Mouse (Mus musculus): ENCODE results near the gene Sdr39u1. TPM values are rescaled to one million over a fixed set of nuclear protein-coding genes. Genes with fewer than 3 reads are reported as not detected.

Gene Sdr39u1
- total RNA-seq, 2 experiments from 2014 or later, result 80.5 to 87.8 TPM

DNA sequence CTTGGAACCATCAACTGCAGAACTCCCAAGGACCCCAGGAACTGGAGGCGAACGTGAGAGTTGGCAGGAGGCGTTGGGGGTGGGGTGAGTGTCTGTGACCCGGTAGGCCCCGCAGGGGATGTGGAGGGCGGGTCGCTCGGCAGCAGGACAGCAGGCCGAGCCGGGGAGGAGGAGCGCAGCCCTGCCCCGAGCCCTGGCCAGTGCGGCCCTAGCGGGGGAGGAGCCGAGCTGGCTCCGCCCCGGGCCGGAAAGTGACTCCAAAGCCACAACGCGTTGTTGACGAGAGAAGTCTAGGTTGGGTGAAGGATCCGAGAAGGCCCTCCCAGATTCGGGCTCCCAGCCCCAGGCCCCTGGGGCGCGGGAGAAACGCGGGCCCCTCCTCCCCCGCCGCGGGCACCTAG lies 15.4 kb downstream of the Sdr39u1 start, which contains the start of gene Khnyn:
Gene Khnyn (plus strand): TSS at position 235 of the 401 bp plus-strand sequence.
- peak; percentile 81 to 83 for DNase-seq (ENCODE audit: low spot score in 2 of 2)

GRCm38 (mm10) chr14:55884166-55884565 lies 15.9 kb downstream of the Sdr39u1 start, which contains the start of gene Cbln3:
Cbln3 (minus strand) TSS chr14:55884392.
- DNase-seq (ENCODE audit: low spot score in 2 of 2), result peak; percentile 49 to 54

GRCm38 (mm10) chr14:55883663-55884062 lies 16.4 kb downstream of the Sdr39u1 start:
- no peak for DNase-seq (ENCODE audit: low spot score in 2 of 2)

DNA sequence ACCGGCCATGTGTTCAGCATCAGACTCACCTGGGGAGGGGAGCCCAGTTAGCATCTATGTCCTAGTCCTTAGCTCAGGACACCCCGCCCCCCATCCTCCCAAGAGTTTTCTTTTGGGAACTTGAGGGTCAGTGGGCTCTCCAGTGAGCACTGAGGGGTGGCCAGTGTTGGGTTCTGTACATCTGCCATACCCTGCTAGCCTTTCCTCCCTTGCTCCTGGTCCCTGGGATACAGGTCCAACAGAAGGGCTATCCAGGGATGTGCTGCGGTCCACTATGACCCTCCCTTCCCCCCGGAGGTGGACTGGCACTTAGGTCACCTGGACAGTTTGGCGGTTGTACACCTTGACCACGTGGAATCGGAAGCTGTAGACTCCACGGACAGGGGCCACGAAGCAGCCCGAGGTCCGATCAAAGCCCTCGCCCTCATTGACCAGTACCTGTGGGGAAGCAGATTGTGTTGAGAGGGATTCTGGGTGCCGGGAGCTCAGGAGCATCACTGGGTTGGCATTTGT lies 16.9 kb downstream of the Sdr39u1 start:
- DNase-seq (ENCODE audit: low spot score in 2 of 2), result no peak

DNA sequence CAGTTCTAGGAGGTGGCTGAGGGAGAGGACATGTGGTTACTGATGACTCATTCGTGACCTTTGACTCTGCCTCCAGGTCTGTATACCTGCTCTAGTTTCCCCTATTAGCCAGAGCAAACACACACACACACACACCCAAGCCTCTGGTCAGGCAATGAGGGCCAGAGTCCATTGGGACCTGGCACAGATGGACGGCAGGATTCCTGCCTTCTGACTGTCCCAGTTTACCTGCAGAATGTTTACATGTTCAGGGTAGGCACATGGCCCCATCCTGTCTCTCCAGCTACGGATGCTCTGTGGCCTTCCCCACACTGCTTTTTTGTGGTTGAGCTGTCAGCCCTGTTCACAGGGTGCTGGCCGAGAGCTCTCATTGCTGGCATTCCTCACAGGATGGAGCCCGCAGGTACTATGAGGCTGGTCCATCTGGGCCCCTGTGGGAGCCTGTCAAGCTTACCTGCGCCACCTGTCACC lies 17.9 kb downstream of the Sdr39u1 start:
- no peak for DNase-seq (ENCODE audit: low spot score in 2 of 2)

GRCm38 (mm10) chr14:55880982-55881381 lies 19.1 kb downstream of the Sdr39u1 start:
- no peak for DNase-seq (ENCODE audit: low spot score in 2 of 2)

GRCm38 (mm10) chr14:55879623-55880022 lies 20.5 kb downstream of the Sdr39u1 start:
- DNase-seq (ENCODE audit: low spot score in 2 of 2), result peak; percentile 81 to 82

GRCm38 (mm10) chr14:55878316-55878940 lies 21.7 kb downstream of the Sdr39u1 start:
- DNase-seq (ENCODE audit: low spot score in 2 of 2), result no peak

GRCm38 (mm10) chr14:55877469-55878315 lies 22.4 kb downstream of the Sdr39u1 start:
- no peak for DNase-seq (ENCODE audit: low spot score in 2 of 2)

- DNase-seq (ENCODE audit: low spot score in 2 of 2), result peak; percentile 83 to 86
Observed at GRCm38 (mm10) chr14:55873714-55874683, 26.1 kb downstream of the Sdr39u1 start.

GRCm38 (mm10) chr14:55873242-55873713 lies 26.8 kb downstream of the Sdr39u1 start:
- no peak for DNase-seq (ENCODE audit: low spot score in 2 of 2)

DNA sequence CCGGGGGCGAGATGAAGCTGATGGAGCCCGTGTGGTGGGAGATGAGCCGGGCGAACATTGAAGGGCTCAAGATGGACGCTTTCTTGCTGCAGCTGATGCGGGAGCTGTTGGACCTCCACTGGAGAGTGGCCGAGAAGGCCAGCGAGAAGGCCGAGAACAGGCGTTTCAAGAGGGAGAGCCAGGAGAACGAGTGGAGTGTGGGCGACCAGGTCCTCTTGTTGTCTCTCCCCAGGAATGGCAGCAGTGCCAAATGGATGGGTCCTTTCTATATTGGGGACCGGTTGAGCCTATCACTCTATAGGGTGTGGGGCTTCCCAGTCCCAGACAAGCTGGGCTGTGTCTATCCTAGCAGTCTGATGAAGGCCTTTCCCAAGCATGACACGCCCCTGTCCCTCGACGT lies 27.5 kb downstream of the Sdr39u1 start:
- DNase-seq (ENCODE audit: low spot score in 2 of 2), result no peak

DNA sequence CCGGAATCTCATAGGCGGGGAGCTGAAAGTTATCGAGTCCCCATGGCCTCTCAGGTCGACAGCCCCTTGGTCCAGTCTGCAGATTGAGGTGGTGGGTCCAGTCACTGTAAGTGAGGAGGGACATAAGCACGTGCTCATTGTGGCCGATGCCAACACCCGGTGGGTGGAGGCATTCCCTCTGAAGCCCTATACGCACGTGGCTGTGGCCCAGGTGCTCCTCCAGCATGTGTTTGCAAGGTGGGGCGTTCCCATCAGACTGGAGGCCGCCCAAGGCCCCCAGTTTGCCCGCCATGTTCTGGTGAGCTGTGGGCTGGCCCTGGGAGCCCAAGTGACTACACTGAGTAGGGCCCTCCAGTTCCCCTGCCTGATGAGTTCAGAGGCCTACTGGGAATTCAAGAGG lies 28.1 kb downstream of the Sdr39u1 start:
- no peak for DNase-seq (ENCODE audit: low spot score in 2 of 2)

- DNase-seq (ENCODE audit: low spot score in 2 of 2), result no peak
Observed at GRCm38 (mm10) chr14:55869538-55869937, 30.6 kb downstream of the Sdr39u1 start.

- no peak for DNase-seq (ENCODE audit: low spot score in 2 of 2)
Observed at GRCm38 (mm10) chr14:55868230-55869026, 31.7 kb downstream of the Sdr39u1 start.

DNA sequence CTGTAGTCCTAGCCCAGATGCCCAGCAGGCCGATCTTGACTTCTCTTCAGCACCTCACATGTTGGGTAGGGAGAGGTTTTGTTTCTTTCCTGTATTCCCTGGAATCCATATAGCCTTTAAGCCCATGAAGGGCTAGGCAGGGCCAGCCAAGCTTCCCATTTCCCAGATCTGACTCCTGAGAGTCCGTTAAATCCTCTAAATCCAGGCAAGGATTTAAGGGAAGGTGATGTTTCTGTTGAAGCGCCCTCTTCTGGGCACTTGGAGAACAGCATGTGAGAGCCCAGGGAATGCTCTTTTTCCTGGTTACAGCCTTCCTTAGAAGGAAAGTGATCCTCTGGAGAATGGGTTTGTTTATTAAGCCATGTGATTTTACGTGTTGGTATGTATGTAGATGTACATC lies 33.1 kb downstream of the Sdr39u1 start:
- peak; percentile 70 to 75 for DNase-seq (ENCODE audit: low spot score in 2 of 2)

DNA sequence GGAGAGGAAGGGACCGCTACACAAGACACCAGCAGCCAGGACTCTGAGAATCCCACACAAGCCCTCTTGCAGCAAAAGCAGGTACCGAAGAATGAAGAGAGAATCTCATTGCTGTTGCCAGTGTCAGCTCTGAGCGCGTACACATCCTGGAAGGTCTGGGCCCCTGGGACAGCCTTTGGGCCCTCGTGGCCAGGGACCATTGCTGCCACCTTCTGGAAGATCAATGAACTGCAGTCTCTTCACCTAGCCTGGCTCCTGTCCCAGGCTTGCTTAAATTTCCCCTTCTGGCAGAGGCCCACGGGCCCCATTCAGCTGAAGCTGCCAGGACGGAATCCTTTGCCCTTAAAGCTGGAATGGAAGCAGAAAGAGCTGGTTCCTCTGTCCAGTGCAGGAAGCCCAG lies 36.3 kb downstream of the Sdr39u1 start:
- DNase-seq (ENCODE audit: low spot score in 2 of 2), result peak; percentile 68 to 74

GRCm38 (mm10) chr14:55862970-55863369 lies 37.1 kb downstream of the Sdr39u1 start:
- DNase-seq (ENCODE audit: low spot score in 2 of 2), result no peak

DNA sequence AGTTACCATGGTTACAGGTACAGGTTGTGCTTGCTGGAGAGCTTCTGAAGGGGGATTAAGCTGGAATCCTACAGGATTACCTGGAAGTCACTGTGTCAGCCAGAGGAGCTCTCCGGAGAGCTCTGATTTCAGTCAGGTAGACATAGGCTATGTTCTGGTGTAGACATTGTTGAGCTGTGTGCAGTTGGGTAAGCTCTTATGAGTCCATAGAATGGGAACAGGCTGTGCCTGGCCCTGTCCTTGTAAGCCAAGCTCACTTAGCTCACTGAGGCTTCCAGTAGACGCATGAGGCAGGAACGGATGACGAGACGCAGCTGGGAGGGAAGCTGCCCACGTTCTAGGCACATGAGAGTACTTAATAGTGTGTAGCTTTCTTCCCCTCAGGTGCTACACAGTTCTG lies 37.9 kb downstream of the Sdr39u1 start:
- no peak for DNase-seq (ENCODE audit: low spot score in 2 of 2)

GRCm38 (mm10) chr14:55857588-55857987 lies 42.5 kb downstream of the Sdr39u1 start:
- DNase-seq (ENCODE audit: low spot score in 2 of 2), result no peak
